Mouse (Mus musculus): ENCODE results near the gene Zfp110. TPM values are rescaled to one million over a fixed set of nuclear protein-coding genes. Genes with fewer than 3 reads are reported as not detected.
A peak's percentile ranks its signal among the peaks of the same experiment; 100 is the strongest.

Zfp110 gene
- total RNA-seq, 2 experiments from 2014 or later = 17.4 to 20.9 TPM

DNA sequence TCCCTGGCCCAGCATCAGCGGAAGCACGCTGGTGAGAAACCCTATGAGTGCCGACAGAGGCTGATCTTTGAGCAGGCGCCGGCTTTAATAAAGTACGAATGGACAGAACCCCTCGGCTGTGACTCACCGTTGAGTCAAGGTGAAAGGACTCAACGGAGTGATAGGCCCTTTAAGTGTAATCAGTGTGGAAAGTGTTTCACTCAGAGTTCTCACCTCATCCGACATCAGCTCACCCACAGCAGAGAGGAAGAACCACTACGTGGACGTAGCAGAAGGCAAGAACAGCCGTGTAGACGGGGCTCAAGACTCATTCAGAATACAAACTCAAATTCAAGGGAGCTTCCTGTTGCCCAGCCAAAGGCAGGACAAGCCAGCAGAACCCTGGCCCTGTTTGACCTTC lies 56.4 kb downstream of the Zfp110 start:
- no peak for DNase-seq
- intact Hi-C loops (cut with DNase I) = loop anchor here (10.0 kb wide), 1 partner anchor 416 kb away; the partner anchor contains the start of gene Zfp606

DNA sequence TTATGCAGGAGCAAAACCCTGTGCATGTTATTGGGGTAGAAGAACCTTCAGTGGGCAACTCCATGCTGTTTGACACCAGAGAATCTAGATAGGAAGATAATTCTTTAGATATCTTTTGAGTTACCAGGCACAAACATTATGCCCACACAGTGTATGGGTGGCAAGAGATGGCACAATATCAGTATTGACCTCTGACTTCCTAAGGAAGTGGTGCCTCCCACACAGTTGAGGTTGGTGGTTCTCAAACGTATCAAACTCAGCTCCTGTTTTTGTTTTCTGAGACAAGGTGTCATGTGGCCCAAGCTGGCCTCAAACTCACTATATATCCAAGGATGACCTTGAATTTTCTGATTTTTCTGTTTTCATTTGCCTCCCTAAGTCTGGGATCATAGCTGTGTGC lies 56.8 kb downstream of the Zfp110 start:
- intact Hi-C loops (cut with DNase I) = loop anchor here (10.0 kb wide), 1 partner anchor 417 kb away; the partner anchor contains the start of gene Zfp606
- no peak for DNase-seq

DNA sequence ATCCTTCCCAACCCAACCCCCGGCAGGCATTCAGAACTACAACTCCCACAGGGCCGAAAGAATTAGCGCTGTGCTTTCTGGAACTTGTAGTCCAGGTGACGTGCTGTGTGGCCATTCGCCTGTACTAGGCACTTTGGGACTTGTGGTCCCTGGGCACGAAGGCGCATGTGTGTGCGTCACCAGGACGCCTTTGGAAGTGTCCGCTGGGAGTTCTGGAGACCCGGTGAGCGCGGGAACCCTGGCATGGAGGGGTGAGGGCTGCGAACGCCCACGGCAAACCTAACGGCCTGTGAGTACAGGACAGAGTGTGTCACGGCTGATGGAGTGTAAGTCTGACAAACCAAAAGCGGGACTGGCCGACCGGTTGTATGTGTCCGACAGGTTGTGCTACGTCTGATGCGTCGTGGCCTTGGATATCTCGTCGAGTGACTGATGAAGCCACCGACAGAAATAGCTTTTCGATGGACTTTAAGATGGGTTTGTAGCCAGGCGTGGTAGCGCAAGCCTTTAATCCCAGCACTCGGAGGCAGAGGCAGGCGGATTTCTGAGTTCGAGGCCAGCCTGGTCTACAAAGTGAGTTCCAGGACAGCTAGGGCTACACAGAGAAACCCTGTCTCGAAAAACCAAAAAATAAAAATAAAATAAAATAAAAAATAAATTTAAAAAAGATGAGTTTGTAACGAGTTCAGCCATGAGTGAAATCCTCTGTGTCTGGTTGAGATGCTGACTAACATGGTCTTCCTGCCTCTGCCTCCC lies 63.3 kb downstream of the Zfp110 start, which contains the start of gene Zscan22:
TSS of gene Zscan22 (plus strand) at position 161 of the 756 bp plus-strand sequence.
- intact Hi-C loops (cut with DNase I) = loop anchor here (2.0 to 10.0 kb wide), 2 partner anchors 15 to 423 kb away; partner anchors contain the start of gene Zfp606
- DNase-seq = peak; percentile 96

Other genes with a start within 250 kb of the Zfp110 start
- under 1 TPM; 0.02 TPM for gene Vmn2r53, start 226.0 kb upstream of the Zfp110 start, total RNA-seq (2021)
- not detected for gene Vmn2r54, start 194.4 kb upstream of the Zfp110 start, total RNA-seq (2021)
- gene Vmn2r55, start 149.8 kb upstream of the Zfp110 start, total RNA-seq (2021) = not detected
- not detected for gene Vmn2r56, start 99.8 kb upstream of the Zfp110 start, total RNA-seq (2021)
- gene Zscan18, start 31.1 kb upstream of the Zfp110 start, total RNA-seq (2021) = 1 to 10 TPM; 2.0 to 2.8 TPM
- gene Zfp329, start 15.9 kb upstream of the Zfp110 start, total RNA-seq (2021) = 1 to 10 TPM; 7.5 to 9.2 TPM
- 1 to 10 TPM; 3.6 to 4.8 TPM for gene Zfp128, start 46.4 kb downstream of the Zfp110 start, total RNA-seq (2021)
- gene Zscan22, start 63.1 kb downstream of the Zfp110 start, total RNA-seq (2021) = 1 to 10 TPM; 5.5 to 6.8 TPM
- gene Rps5, start 87.5 kb downstream of the Zfp110 start, total RNA-seq (2021) = 100 to 1,000 TPM; 740 to 748 TPM
- gene Rnf225, start 92.7 kb downstream of the Zfp110 start, total RNA-seq (2021) = under 1 TPM; 0.36 to 0.37 TPM
- 1 to 10 TPM; 4.0 to 7.4 TPM for gene Zfp324, start 131.1 kb downstream of the Zfp110 start, total RNA-seq (2021)
- gene Zfp446, start 143.1 kb downstream of the Zfp110 start, total RNA-seq (2021) = 1 to 10 TPM; 3.9 to 4.4 TPM
- gene Slc27a5, start 163.4 kb downstream of the Zfp110 start, total RNA-seq (2021) = not detected
- 100 to 1,000 TPM; 148 to 165 TPM for gene Trim28, start 164.4 kb downstream of the Zfp110 start, total RNA-seq (2021)
- 10 to 100 TPM in 1 of 2 experiments, 1 to 10 TPM in 1; 9.7 to 11.8 TPM for gene Zbtb45, start 175.3 kb downstream of the Zfp110 start, total RNA-seq (2021)
- gene Chmp2a, start 200.0 kb downstream of the Zfp110 start, total RNA-seq (2021) = 100 to 1,000 TPM; 137 to 143 TPM
- 100 to 1,000 TPM; 185 to 188 TPM for gene Ube2m, start 203.5 kb downstream of the Zfp110 start, total RNA-seq (2021)
- under 1 TPM; 0.72 to 0.92 TPM for gene Mzf1, start 220.0 kb downstream of the Zfp110 start, total RNA-seq (2021)